Mouse (Mus musculus) stomach, postnatal 0 days (tissue): ENCODE results near the gene Wdr38.

Source experiments
- CTCF ChIP-seq: IDR thresholded peaks from 2 replicates; pipeline ENCODE4 v1.5.1; 2016; ENCODE audit warnings: antibody characterized with exemption, low read depth, mild to moderate bottlenecking, moderate library complexity
- EP300 ChIP-seq: optimal IDR thresholded peaks from 2 replicates; pipeline ENCODE3; 2016; ENCODE audit warnings: antibody characterized with exemption

DNA sequence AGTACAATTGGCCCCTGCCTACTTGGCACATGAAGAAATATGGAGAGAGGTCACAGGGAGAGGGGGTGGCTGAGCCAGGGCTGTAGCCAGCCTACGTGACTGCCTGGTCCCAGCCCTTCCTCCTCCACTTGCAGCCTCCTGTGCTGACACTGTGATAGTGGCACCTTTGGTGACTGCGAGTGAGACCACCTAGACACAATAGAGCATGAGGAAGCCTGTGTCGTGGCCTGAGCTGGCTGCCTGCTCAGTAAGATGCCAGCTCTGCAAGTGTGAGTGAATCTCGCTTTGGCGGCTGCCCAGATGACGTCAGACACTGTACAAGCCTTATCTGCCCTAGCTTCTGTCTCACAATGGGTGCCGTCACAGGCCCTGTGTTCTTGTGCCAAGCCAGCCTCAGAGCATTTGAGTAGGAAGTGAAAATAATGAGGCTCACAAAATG, 47.0 kb upstream of the Wdr38 start:
- TF ChIP-seq CTCF: no peak
- TF ChIP-seq EP300: no peak
